Mouse (Mus musculus) thymus, adult 2 months (tissue): ENCODE results near the gene Bak1.

Experiments
- CTCF ChIP-seq: fragments of 200-500 bp; IDR thresholded peaks from 2 replicates; pipeline ENCODE4 v1.5.1; 2012; ENCODE audit warnings: mild to moderate bottlenecking, control low read depth, low read length, moderate library complexity, borderline replicate concordance; ENCODE audit not compliant: control insufficient read depth, poor library complexity, insufficient read depth; ENCODE audit errors: extremely low read depth
- POLR2A ChIP-seq: fragments of 200-500 bp; IDR thresholded peaks from 2 replicates; pipeline ENCODE4 v1.6.1; 2012; ENCODE audit warnings: mild to moderate bottlenecking, low read length, control low read depth, moderate library complexity; ENCODE audit not compliant: control insufficient read depth, poor library complexity, insufficient read depth; ENCODE audit errors: extremely low read depth

DNA sequence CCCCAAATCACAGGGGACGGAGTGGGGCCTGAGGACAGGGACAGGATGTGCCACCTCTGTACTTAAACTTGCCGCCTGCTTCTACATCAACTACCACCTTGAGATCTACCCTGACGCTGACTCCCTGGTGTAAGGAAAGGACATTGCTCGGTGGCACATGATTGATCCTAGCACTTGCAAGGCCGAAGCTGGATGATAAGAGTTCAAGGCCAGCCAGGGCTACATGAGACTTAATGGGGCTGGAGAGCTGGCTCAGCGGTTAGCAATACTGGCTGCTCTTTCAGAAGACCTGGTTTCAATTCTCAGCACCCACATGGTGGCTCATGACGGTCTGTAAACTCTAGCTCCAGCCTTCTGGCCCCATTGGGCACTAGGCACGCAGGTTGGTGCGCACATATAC lies 7.1 kb downstream of the Bak1 start:
- TF ChIP-seq POLR2A (no peak), CTCF (no peak)
